In genomic region chr5:93152451-93152850, GRCm38 (mm10) we compare ENCODE assay signal across 10 mouse cellular contexts. TPM values are rescaled to one million over a fixed set of nuclear protein-coding genes. Genes with fewer than 3 reads are reported as not detected.
DNase-seq lines count a peak whose midpoint lies in the region; ATAC-seq and TF ChIP-seq lines count a peak whose summit lies in the region.
"Had no signal": no experiment of that assay in that cellular context is flagged by ENCODE, and none has a peak within 500 bp of the region (broad histone marks: within the 10 kb centered on the region; RNA-seq: fewer than 3 reads in every experiment).

No protein-coding gene starts in this region.

- H3K4me1 ChIP-seq in liver, embryonic 16.5 days (ENCODE audit: control insufficient read depth, low read depth, low read length), result peaks cover 35% of the 10 kb centered on the region

- H3K27me3 ChIP-seq in liver, embryonic 16.5 days (ENCODE audit: control insufficient read depth, insufficient read depth, low read depth, low read length), result no peaks in the 10 kb centered on the region

- no peaks in the 10 kb centered on the region for H3K9me3 ChIP-seq in liver, embryonic 16.5 days (replicated peaks; ENCODE audit: control insufficient read depth, low read length)

- no peak overlapping the region for H3K4me3 ChIP-seq in left cerebral cortex, adult 2 months
- H3K4me3 ChIP-seq in liver, embryonic 16.5 days (ENCODE audit: low read depth, low read length), result no peak overlapping the region

- ATAC-seq in common myeloid progenitor, adult 5-6 weeks (replicated peaks; ENCODE audit: low read depth, poor library complexity, severe bottlenecking), result peak; percentile 86
- peak; percentile 45; the same call in 1 of the 2 replicates for ATAC-seq in liver, embryonic 16.5 days (ENCODE audit: low read depth)

- 26% methylated on average over 4 of the region's 4 CpGs for WGBS in liver, embryonic 16.5 days (ENCODE audit: insufficient replicate concordance)

- no peak overlapping the region for H3K9ac ChIP-seq in liver, embryonic 16.5 days (ENCODE audit: low read depth, low read length)

- H3K27ac ChIP-seq in left cerebral cortex, adult 2 months, result peak overlapping the region; percentile 41; the same call in 1 of the 2 replicates
- no peak overlapping the region; the same call in 1 of the 2 replicates for H3K27ac ChIP-seq in liver, embryonic 16.5 days (ENCODE audit: low read length)
- H3K27ac ChIP-seq: kidney, postnatal 0 days had no signal

- no peaks in the 10 kb centered on the region for H3K36me3 ChIP-seq in liver, embryonic 16.5 days (ENCODE audit: control insufficient read depth, insufficient read depth)

- intact Hi-C loops in left cerebral cortex, adult 2 months (cut with DNase I), result no loop called here

- DNase-seq in left cerebral cortex, adult 2 months (ENCODE audit: extremely low spot score in 1 of 2, low spot score in 2 of 2), result no peak
- no peak for DNase-seq in left cerebral cortex, adult 11 months (ENCODE audit: low spot score)
- peak; percentile 20 to 48 for DNase-seq in spleen, postnatal 10 days (ENCODE audit: low spot score in 2 of 2)
- DNase-seq in embryo, embryonic 10 days (ENCODE audit: low spot score), result no peak
- no peak for DNase-seq in urinary bladder, postnatal 14 days (ENCODE audit: low spot score)
- no peak for DNase-seq in urinary bladder, postnatal 25 days (ENCODE audit: low spot score)
- DNase-seq: retina, postnatal 1 day had no signal

- no peak overlapping the region for H3K4me2 ChIP-seq in liver, embryonic 16.5 days (ENCODE audit: low read depth, low read length)

- TF ChIP-seq CTCF in left cerebral cortex, adult 2 months (IDR thresholded peaks at IDR 0.05), result no peak

RNA-seq across cellular contexts. Expression of gene Ccni, which starts 53.8 kb away (rescaled TPM):
- total RNA-seq in left cerebral cortex, adult 2 months (2021), result 100 to 1,000 TPM; 277 to 292 TPM
- total RNA-seq in common myeloid progenitor, adult 5-6 weeks (2017), result 161 and 175 TPM in 2 replicates
- 31.6 and 34.0 TPM in 2 replicates for polyA plus RNA-seq in liver, embryonic 16.5 days (2015; fragmentation: Nextera tagmentation; extraction: Ambion mirVana)

RNA-seq across cellular contexts. Expression of gene 2010109A12Rik, which starts 53.9 kb away (rescaled TPM):
- total RNA-seq in left cerebral cortex, adult 2 months (2021), result under 1 TPM; 0.52 to 0.79 TPM
- total RNA-seq in common myeloid progenitor, adult 5-6 weeks (2017), result 1.3 and 5.7 TPM in 2 replicates
- polyA plus RNA-seq in liver, embryonic 16.5 days (2015; fragmentation: Nextera tagmentation; extraction: Ambion mirVana), result 1.9 and 2.0 TPM in 2 replicates

RNA-seq across cellular contexts. Expression of gene Sept11, which starts 59.2 kb away (rescaled TPM):
- total RNA-seq in left cerebral cortex, adult 2 months (2021), result 100 to 1,000 TPM; 197 to 203 TPM
- 66.4 and 67.9 TPM in 2 replicates for total RNA-seq in common myeloid progenitor, adult 5-6 weeks (2017)
- 20.4 and 21.4 TPM in 2 replicates for polyA plus RNA-seq in liver, embryonic 16.5 days (2015; fragmentation: Nextera tagmentation; extraction: Ambion mirVana)

Comparison
In these comparisons a context has a peak if more than half of its experiments do, and no peak if none do; other contexts are left out.
1. DNase-seq: peak in spleen, postnatal 10 days (2 of 2); none in left cerebral cortex, adult 2 months (0 of 2), left cerebral cortex, adult 11 months (single experiment), embryo, embryonic 10 days (single experiment), urinary bladder, postnatal 14 days (single experiment) and urinary bladder, postnatal 25 days (single experiment).